Mouse (Mus musculus) spleen, adult 2 months (tissue): Measurements from ENCODE around the gene Olfr103.

Experiments
- CTCF ChIP-seq: fragments of 200-500 bp; IDR thresholded peaks from 2 replicates; pipeline ENCODE4 v1.5.1; 2011; ENCODE audit warnings: mild to moderate bottlenecking, inconsistent platforms; ENCODE audit not compliant: insufficient read depth, insufficient read length, insufficient replicate concordance; ENCODE audit errors: extremely low read depth
- POLR2A ChIP-seq: fragments of 200-500 bp; IDR thresholded peaks from 2 replicates; pipeline ENCODE4 v1.6.1; 2011; ENCODE audit warnings: low read depth, low read length, inconsistent platforms

GRCm38 (mm10) chr17:37304213-37304612 is 35.3 kb downstream of the Olfr103 start, which contains the start of gene Olfr101:
- TF ChIP-seq POLR2A (no peak), CTCF (no peak)
